Mouse (Mus musculus) stomach, postnatal 0 days (tissue): ENCODE measurements at regions not wholly inside any gene's neighbourhood (a gene's known extent, or its start where the extent isn't known, plus 50 kb on each side); places are given as distances from the start of the nearest gene placed in this dataset.
A peak's percentile ranks its signal among the peaks of the same experiment; 100 is the strongest.

Experiments used
- ATAC-seq: fragments of 200-750 bp; cut with Nextera tagmentation; 2 replicates; pipeline ENCODE4 v1.8.0; 2017; ENCODE audit not compliant: low FRiP score, low TSS enrichment
- DNase-seq: peaks from one replicate; pipeline ENCODE4 v3.0.0-alpha.2; 2016; ENCODE audit warnings: low spot score
- H3K27ac ChIP-seq: fragments of 300-500 bp; sonication (generic); replicated peaks from 2 replicates; pipeline ENCODE4 v1.5.1; 2014; ENCODE audit warnings: mild to moderate bottlenecking, control low read depth
- H3K27me3 ChIP-seq: fragments of 300-500 bp; sonication (generic); 2 replicates; pipeline ENCODE4 v1.6.1; 2014; ENCODE audit warnings: low read length; ENCODE audit not compliant: control insufficient read depth, insufficient read depth
- H3K36me3 ChIP-seq: fragments of 300-500 bp; sonication (generic); 2 replicates; pipeline ENCODE4 v1.6.1; 2014; ENCODE audit warnings: low read length, mixed read lengths; ENCODE audit not compliant: control insufficient read depth, insufficient read depth
- H3K4me1 ChIP-seq: fragments of 300-500 bp; sonication (generic); replicated peaks from 2 replicates; pipeline ENCODE4 v1.6.1; 2014; ENCODE audit warnings: antibody characterized with exemption; ENCODE audit not compliant: control insufficient read depth, insufficient read depth
- H3K4me2 ChIP-seq: fragments of 300-500 bp; sonication (generic); replicated peaks from 2 replicates; pipeline ENCODE4 v1.6.1; 2014; ENCODE audit warnings: low read depth, mild to moderate bottlenecking, control low read depth, moderate library complexity
- H3K4me3 ChIP-seq: fragments of 300-500 bp; sonication (generic); 2 replicates; pipeline ENCODE4 v1.5.1; 2014; ENCODE audit warnings: low read depth, low read length, control low read depth
- H3K9ac ChIP-seq: fragments of 300-500 bp; sonication (generic); 2 replicates; pipeline ENCODE4 v1.6.1; 2014; ENCODE audit warnings: mild to moderate bottlenecking, low read length, control low read depth, mixed read lengths
- H3K9me3 ChIP-seq: fragments of 300-500 bp; sonication (generic); 2 replicates; pipeline ENCODE4 v1.6.1; 2016; ENCODE audit warnings: low read length; ENCODE audit not compliant: control insufficient read depth
- CTCF ChIP-seq: IDR thresholded peaks from 2 replicates; pipeline ENCODE4 v1.5.1; 2016; ENCODE audit warnings: antibody characterized with exemption, low read depth, mild to moderate bottlenecking, moderate library complexity
- EP300 ChIP-seq: optimal IDR thresholded peaks from 2 replicates; pipeline ENCODE3; 2016; ENCODE audit warnings: antibody characterized with exemption
- WGBS: fragments of 180-500 bp; shearing (Covaris S2); extraction: QIAGEN DNeasy Blood & Tissue Kit; methylation state at CpG from one replicate; pipeline ENCODE4 v1.1.7; 2014; 5-methylcytosine and 5-hydroxymethylcytosine counted together

DNA sequence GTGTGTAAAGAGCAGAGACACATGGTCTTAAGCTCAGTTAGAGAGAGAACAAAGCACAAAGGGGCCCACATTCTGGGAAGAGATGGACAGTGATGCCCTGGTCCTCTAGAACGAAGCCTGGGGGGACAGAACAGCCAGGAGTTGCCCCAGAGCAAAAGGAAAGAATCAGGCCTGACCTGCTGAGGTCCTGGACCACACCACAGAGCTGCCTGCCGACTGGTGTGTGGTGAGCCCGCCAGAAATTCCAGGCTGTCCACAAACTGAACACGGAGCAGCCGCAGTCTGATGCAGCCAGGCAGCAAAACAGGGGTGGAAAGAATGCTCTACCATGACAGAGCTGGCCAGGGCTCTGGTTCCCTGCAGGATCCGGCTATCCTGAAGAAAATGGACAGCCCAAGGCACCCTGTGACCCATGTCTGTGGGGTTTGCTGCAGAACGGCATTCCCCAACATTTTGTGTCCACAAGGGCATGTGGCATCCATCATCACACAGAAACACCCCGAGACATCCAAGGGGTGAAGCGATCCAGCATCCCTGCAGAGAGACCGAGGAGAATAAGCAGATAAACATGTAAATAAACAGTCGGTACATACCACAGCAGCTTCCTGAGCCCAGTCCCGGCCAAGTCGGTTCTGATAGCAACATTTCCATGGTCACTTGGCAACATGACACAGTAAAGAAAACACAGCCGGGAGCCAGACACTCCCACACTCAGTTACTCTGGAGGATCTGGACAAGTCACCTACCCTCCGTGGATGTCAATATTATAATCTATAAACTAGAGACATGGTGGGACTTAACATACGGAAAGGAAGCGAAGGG is 65.3 kb upstream of the Pomp start:
- WGBS = 36% methylated on average over 17 of the region's 17 CpGs
- Histone ChIP-seq H3K9me3 (no peaks in the 10 kb centered on the region), H3K4me3 (no peak overlapping the region), H3K27ac (no peak overlapping the region), H3K36me3 (no peaks in the 10 kb centered on the region), H3K4me2 (no peak overlapping the region), H3K4me1 (no peaks in the 10 kb centered on the region), H3K9ac (no peak overlapping the region), H3K27me3 (no peaks in the 10 kb centered on the region)
- TF ChIP-seq EP300 (no peak), CTCF (no peak)
- ATAC-seq (0 out of 2 replicates have a peak, but pooled peaks have one; percentile 18), DNase-seq (no peak)

DNA sequence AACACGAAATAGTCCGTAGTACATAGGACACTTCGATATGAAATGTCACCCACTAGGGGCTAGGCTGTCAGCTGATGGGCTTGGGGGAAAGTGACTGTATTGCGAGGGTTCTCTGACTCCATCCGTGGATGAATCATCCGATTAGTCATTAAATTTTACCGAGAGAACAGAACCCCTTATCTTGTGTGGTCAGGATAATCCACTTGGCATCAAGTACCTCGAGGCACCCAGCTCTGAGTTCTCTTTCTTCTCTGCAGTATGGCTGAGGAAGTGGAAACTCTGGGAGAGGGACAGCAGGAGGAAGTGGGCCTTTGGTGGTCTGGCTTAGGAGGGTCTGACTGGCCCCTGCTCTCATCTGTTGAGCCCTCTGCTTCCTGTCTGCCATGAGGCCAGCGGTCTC is 67.2 kb upstream of the Pomp start:
- Histone ChIP-seq H3K9ac (no peak overlapping the region), H3K36me3 (no peaks in the 10 kb centered on the region), H3K9me3 (no peaks in the 10 kb centered on the region), H3K27ac (no peak overlapping the region), H3K4me3 (no peak overlapping the region), H3K4me1 (no peaks in the 10 kb centered on the region), H3K27me3 (no peaks in the 10 kb centered on the region), H3K4me2 (no peak overlapping the region)
- 58% methylated on average over 9 of the region's 9 CpGs for WGBS
- ATAC-seq (no peak), DNase-seq (no peak)
- no peak for TF ChIP-seq CTCF
- no peak for TF ChIP-seq EP300

DNA sequence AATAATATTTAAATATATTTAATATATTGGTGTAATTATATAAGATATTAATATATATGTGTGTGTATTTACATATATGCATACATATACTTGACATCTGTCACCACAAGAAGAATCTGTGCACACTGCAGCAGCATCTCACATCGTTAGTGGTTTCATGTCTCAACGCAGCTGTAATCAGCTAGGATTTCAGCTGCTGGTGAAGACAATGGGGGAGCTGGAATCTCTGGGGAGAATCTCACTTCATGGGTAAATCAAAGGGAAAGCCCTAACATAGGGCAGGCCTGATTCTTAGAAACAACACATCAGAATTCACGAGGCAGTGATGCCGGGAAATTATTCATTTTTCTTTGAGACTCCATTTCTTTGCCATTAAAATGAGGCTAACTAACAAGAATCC is 66.8 kb upstream of the Flt1 start:
- Histone ChIP-seq H3K9me3 (no peaks in the 10 kb centered on the region), H3K4me1 (no peaks in the 10 kb centered on the region), H3K27ac (no peak overlapping the region), H3K4me2 (no peak overlapping the region), H3K4me3 (no peak overlapping the region), H3K36me3 (no peaks in the 10 kb centered on the region), H3K9ac (no peak overlapping the region), H3K27me3 (no peaks in the 10 kb centered on the region)
- no peak for ATAC-seq
- WGBS = 70% methylated on average over 4 of the region's 4 CpGs
- TF ChIP-seq CTCF = no peak
- no peak for TF ChIP-seq EP300
- DNase-seq = no peak

DNA sequence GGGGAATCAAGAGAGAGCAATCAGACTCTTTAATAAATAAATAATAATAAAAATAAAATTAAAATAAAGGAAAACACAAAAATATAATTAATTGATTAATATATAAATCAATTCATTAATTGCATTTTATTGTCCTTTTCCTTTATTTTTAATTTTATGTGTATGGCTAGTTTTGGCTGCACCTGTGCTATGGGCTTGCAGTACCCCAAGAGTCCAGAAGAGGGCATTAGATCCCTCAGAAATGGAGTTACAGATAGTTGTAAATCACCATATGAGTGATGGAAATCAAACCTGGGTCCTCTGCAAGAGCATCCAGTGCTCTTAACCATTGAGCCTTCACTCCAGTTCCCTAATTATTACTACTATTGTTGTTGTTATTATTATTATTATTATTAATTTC is 65.3 kb upstream of the Flt1 start:
- Histone ChIP-seq H3K9me3 (no peaks in the 10 kb centered on the region), H3K27ac (no peak overlapping the region), H3K4me2 (no peak overlapping the region), H3K27me3 (no peaks in the 10 kb centered on the region), H3K9ac (no peak overlapping the region), H3K4me3 (no peak overlapping the region), H3K4me1 (no peaks in the 10 kb centered on the region), H3K36me3 (no peaks in the 10 kb centered on the region)
- ATAC-seq = no peak
- DNase-seq = no peak
- peak; percentile 37 for TF ChIP-seq CTCF
- TF ChIP-seq EP300 = no peak

DNA sequence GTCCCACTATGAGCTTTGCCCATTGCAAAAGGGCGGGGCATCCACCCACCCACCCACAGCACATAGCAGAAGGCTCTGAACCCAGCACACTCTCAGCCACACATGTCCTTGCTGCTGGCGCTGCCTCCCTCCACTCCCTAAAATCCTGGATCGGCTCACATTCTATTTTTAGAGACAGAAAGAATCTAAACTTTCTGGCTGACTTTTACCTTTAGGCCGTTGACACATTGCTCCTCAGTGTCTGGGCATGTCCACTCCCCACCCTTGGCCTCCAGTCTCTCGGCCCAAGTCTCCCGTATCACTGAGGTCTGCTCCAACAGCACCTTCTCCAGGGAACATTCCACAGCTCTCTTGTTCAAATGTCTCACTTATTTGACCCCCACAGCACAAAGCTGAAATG is 62.7 kb upstream of the Flt1 start:
- TF ChIP-seq EP300 = no peak
- TF ChIP-seq CTCF = no peak
- 54% methylated on average over 6 of the region's 6 CpGs for WGBS
- Histone ChIP-seq H3K36me3 (no peaks in the 10 kb centered on the region), H3K9ac (no peak overlapping the region), H3K4me3 (no peak overlapping the region), H3K9me3 (no peaks in the 10 kb centered on the region), H3K27ac (no peak overlapping the region), H3K4me2 (no peak overlapping the region), H3K27me3 (no peaks in the 10 kb centered on the region), H3K4me1 (no peaks in the 10 kb centered on the region)
- DNase-seq = no peak
- ATAC-seq = no peak

DNA sequence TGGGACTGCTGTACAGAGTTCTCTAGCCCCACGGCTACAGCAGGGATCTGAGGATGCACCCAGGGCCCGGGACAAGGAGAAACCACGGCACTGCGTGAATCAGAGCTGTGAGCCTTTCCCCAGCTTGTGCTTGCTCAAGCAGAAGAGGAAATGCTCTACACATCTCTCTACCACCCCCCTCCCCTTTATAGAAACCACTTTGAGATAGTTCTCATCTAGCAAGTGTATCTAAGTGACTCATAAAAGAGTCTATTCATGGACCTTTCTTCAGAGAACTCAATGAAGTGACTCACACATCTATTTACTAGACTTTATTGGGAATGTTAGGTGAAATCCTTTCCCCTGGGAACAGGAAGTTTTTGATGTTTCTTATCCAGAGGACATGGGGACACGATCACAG is 61.0 kb upstream of the Flt1 start:
- TF ChIP-seq CTCF (no peak), EP300 (no peak)
- ATAC-seq = no peak
- H3K4me3 ChIP-seq = no peak overlapping the region
- H3K4me1 ChIP-seq = no peaks in the 10 kb centered on the region
- no peaks in the 10 kb centered on the region for H3K36me3 ChIP-seq
- H3K27ac ChIP-seq = no peak overlapping the region
- no peak for DNase-seq
- H3K4me2 ChIP-seq = no peak overlapping the region
- H3K27me3 ChIP-seq = no peaks in the 10 kb centered on the region
- 56% methylated on average over 5 of the region's 5 CpGs for WGBS
- no peaks in the 10 kb centered on the region for H3K9me3 ChIP-seq
- no peak overlapping the region for H3K9ac ChIP-seq
